Mouse (Mus musculus) common myeloid progenitor, adult 5-6 weeks (primary cell): Measurements from ENCODE around the gene Map4k4. TPM values are rescaled to one million over a fixed set of nuclear protein-coding genes. Genes with fewer than 3 reads are reported as not detected.
A peak's percentile ranks its signal among the peaks of the same experiment; 100 is the strongest.

ENCODE experiments used
- ATAC-seq: replicated peaks from 2 replicates; pipeline ENCODE4 v1.8.0; 2016; ENCODE audit warnings: low read depth, mild to moderate bottlenecking, moderate TSS enrichment, inconsistent platforms; ENCODE audit not compliant: poor library complexity, severe bottlenecking
- total RNA-seq: library from RNA; stranded (forward); fragments of 200-1000, 187-1606 nt; gene quantifications from 2 replicates; pipeline ENCODE4 v1.2.3, GENCODE M21; 2017

Gene Map4k4
- total RNA-seq, 1 experiment from 2014 or later: 130 TPM

DNA sequence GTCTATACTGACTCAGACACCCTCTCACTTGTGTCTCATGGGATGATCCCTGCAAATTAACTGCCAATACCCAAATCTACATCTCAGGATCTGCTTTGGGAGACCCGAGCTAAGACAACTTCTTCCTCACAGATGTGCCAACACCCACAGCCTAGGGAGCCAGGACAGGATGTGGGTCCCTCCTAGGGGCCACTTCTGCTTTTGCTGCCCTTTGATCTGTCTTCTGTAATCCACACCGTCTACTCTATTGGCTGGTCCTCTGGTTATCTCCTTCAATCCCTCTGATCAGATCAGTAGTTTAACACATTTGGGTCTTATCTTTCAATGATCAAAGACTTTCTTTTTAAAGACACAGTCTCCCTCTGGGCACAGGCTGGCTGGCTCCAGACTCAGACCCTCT lies 5.2 kb upstream of the Map4k4 start:
- ATAC-seq: peak; percentile 76

GRCm38 (mm10) chr1:39896581-39896980 lies 4.1 kb upstream of the Map4k4 start:
- peak; percentile 71 for ATAC-seq

GRCm38 (mm10) chr1:39898686-39899085 lies 2.0 kb upstream of the Map4k4 start:
- no peak for ATAC-seq

GRCm38 (mm10) chr1:39901063-39901811 lies 524 bp downstream of the Map4k4 start:
- 0 out of 2 replicates have a peak, but pooled peaks have one; percentile 5 for ATAC-seq

DNA sequence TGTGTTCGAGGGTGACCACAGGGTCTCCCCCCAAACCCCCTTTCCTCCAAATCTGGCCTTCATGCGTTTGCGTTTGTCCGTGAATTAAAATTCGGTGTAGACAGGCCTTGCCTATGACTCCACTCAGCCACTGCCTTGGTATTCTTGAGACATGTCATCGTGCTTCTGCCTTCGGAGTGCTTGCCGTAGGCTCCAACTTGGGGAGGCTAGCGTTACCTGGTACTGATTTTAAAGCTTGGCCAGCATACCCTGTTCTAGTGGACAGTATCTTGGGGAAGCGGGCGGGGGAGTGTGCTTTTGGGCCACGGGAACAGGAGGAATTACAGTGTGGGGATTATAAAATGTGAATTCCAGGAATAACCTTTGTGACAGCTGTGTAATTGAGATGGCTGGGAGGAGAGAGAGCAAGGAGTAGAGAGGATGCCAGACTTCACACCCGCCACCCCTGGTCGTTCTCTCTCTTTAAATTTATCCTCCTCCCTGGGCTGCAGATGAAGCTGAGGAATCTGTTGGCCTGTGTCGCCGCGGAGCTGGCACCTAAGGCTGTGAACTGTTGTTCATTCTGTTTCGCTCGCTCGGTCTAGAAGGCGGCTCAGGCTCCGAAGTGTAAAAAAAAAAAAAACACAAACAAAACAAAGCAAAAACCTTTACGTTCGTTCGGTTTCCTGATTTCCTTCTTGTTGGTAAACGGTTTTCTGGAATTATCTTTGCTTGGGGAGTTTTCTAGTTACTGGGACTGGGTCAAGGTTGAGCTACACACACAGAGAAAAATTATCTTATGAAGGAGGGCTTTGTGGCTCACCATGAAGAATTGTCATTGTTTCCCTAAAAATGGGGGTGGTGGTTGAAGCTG lies 1.4 kb downstream of the Map4k4 start:
- peak; percentile 19; the same call in 1 of the 2 replicates for ATAC-seq

- peak; percentile 27; the same call in 1 of the 2 replicates for ATAC-seq
Measured at GRCm38 (mm10) chr1:39902704-39903151, 2.0 kb downstream of the Map4k4 start.

DNA sequence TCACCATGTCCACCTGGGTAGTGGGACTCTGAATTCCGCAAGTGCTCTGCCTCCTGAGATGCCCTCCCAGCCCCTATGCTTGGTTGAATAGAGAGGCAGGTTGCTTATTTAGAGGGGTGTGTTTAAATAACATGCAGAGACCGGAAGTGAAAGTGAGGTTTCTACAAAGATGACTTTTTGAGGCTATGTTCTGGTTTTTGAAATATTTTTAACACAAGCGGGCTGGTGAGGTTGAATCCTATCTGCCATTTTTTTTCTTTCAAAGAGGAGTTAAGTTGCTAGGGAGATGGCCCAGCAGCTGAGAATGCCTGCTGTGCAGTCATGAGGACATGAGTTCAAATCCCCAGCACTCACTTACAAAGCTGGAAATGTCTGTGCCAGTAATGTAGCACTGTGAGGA lies 4.0 kb downstream of the Map4k4 start:
- ATAC-seq: no peak

- ATAC-seq: no peak
Measured at GRCm38 (mm10) chr1:39906921-39907320, 6.2 kb downstream of the Map4k4 start.

GRCm38 (mm10) chr1:39908976-39909375 lies 8.3 kb downstream of the Map4k4 start:
- ATAC-seq: no peak

- ATAC-seq: peak; percentile 80
Measured at GRCm38 (mm10) chr1:39911446-39911845, 10.7 kb downstream of the Map4k4 start.

DNA sequence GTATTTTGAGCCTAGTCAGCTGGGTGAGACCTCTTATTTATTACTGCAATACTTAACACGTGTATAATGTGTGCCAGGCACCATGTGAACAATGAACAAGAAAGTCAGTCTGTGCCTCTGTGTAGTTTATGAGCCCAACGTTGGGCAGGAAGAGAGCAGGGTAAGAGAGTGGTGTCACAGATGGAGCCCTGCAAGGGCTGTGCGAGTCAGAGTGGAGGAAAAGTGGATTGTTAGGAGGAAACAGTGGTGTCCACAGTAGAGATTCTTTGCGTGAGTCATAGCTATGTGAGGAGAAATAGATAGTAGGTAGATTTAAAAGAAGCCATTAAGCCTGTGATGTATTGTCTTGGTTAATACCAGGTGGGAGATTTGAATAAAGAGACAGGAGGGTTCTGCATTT lies 12.5 kb downstream of the Map4k4 start:
- ATAC-seq: no peak

DNA sequence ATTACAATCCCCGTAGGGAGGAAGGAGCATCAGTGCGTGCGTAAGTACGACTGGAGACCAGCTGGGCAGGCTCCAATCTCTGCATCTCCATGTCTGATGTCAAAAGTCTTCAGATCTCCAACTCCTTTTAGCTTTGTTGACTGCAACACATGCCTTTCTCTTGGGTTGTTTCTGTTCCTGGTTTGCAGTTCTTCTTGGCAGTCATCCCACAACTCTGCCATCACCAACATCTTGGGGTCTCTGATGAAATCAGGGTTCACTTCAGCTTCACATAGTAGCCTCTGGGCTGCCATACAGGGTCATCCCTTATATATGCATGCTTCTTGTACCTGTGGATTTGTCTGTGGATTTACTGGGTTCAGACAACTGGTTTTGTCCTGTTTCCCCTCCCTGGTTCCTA lies 15.4 kb downstream of the Map4k4 start:
- ATAC-seq: 0 out of 2 replicates have a peak, but pooled peaks have one; percentile 23

GRCm38 (mm10) chr1:39917855-39918516 lies 17.3 kb downstream of the Map4k4 start:
- ATAC-seq: no peak

DNA sequence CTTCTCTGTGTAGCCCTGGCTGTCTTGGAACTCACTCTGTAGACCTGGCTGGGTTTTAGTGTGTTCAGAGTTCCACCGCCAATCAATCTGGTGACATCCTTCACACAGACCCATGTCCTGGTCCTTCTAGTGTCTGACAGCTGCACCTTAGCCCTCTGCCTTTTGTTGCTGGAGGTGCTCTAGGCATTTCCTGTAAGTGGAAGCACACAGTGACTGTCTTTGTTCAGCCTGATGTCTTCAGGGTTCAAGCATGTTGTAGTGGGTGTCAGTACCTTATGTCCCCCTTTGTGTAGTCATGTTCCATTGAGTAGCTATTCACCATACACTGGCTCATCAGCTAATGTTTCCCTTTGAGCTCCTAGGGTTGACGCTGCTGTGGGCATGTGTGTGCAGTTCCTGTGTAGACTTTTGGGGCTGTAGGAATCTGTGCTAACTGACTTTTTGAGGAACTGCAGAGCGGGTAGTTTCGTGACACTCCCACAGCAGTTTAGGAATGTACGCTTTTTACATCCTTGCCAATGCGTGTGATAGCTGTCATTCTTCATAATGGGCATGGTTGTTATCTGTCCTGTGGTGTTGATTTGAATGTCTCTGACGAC lies 17.9 kb downstream of the Map4k4 start:
- ATAC-seq: peak; percentile 46

DNA sequence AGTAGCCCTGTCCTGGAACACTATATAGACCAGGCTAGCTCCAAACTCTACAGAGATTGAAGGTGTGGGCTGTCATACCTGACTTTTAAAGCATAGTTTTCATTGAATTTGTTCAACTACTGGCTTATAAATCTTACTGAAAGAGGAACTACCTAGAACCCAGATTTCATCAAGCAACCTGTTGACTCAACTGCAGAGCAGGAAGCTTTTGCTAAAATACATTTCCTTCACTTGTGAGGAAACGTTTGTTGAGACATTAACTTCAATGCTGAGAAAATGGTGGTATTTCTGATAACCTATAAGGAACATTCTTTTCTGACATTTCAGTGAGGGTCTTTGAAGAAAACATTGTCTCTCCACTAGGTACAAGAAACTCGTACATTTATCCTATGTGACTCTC lies 19.9 kb downstream of the Map4k4 start:
- no peak for ATAC-seq

- ATAC-seq: no peak
Measured at GRCm38 (mm10) chr1:39921996-39922395, 21.3 kb downstream of the Map4k4 start.

DNA sequence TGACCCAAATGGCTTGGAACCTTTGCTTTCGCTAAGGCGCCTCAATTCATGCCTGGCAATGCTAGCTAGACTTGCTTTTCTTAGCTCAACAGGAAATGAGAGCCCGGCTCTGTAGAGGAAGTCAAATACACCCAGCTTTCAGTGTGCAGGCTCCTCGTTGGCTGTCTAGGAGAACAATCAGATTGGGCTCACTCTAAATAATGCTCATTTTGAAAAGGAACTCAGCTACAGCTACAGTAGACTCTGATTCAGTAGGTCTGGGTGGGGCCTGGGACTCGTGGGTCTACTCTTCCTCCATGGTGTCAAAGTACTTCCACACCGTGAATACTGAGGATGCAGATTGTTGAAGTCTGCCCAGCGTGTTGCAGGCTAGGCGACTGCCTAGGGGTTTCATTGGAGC lies 22.0 kb downstream of the Map4k4 start:
- peak; percentile 67 for ATAC-seq

DNA sequence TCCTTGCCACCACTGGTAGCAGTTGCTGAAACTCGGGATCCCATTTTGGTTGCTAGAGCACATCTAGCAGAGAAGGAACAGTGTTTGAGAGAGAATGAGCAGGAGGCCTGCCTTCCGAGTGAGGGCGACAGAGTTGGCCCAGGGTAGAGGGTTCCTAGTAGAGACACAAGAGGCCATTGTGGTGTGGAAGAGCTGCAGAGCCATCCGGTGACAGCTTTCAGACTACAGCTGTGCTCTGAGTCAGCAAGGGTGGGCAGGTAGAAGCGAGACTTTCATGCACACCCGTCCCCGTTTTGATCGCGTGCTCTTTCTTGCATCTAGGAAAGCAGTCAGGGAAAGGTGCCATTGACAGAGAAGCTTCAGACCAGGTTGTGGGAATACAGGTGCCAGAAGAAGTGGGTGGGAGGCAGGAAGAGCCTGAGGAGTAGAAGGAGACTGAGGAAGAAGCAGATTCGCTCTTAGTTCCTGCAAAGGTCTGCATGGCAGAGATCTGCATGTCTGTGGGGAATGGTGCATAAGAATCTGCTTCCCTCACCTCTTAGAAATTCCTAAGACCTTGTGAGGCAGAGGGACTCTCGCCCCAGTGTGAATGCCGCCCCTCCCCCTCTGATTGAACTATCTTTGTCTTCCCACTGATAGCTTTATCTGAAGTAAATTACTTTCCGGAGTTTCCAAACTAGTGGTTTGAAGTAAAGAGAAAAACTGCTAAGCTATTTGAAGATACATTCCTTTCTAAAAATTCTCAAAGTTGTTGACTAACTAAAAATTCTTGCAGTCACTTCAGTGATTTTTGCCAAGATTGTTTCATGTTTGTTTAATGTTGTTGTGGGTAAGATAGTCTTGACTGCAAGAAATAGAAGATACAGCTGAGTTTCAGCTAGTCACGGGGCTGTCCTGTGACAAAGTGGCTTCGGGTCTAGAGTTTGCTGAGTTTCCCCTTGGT lies 23.0 kb downstream of the Map4k4 start:
- no peak for ATAC-seq

- ATAC-seq: no peak
Measured at GRCm38 (mm10) chr1:39931055-39931454, 30.3 kb downstream of the Map4k4 start.
